Mouse (Mus musculus) layer of hippocampus, adult 8-10 months (tissue): Measurements from ENCODE around the gene Rcn3. TPM values are rescaled to one million over a fixed set of nuclear protein-coding genes. Genes with fewer than 3 reads are reported as not detected.

Source experiments
- DNase-seq, 2 experiments: peaks; one replicate each; pipeline ENCODE4 v3.0.0; 2022; ENCODE audit warnings: low spot score in 2 of 2
- total RNA-seq, 4 experiments: library from RNA; stranded (reverse); gene quantifications; 2 replicates each; pipeline ENCODE4 v1.2.4; 2022

Gene Rcn3
- total RNA-seq, 4 experiments from 2014 or later, result 9.9 to 13.9 (median 10.6) TPM

GRCm38 (mm10) chr7:45073949-45074348, 18.1 kb downstream of the Rcn3 start:
- DNase-seq, result no peak

GRCm38 (mm10) chr7:45073171-45073707, 18.8 kb downstream of the Rcn3 start:
- no peak for DNase-seq

- no peak for DNase-seq
These were observed 19.8 kb downstream of the Rcn3 start for GRCm38 (mm10) chr7:45072230-45072629.

- no peak for DNase-seq
These were observed 22.4 kb downstream of the Rcn3 start for GRCm38 (mm10) chr7:45069671-45070070.

GRCm38 (mm10) chr7:45068000-45068318, 24.1 kb downstream of the Rcn3 start:
- no peak for DNase-seq

GRCm38 (mm10) chr7:45067190-45067999, 24.6 kb downstream of the Rcn3 start:
- no peak for DNase-seq

GRCm38 (mm10) chr7:45062239-45062835, 29.7 kb downstream of the Rcn3 start, which contains the start of the genes Nosip and Prrg2:
Gene Nosip, plus strand, starts transcription at chr7:45062429.
Gene Prrg2, minus strand, starts transcription at chr7:45062677.
- DNase-seq, result peak; percentile 94 to 95

- no peak for DNase-seq
These were observed 30.4 kb downstream of the Rcn3 start for GRCm38 (mm10) chr7:45061532-45062075.

- no peak for DNase-seq
These were observed 31.3 kb downstream of the Rcn3 start for GRCm38 (mm10) chr7:45060632-45061122.

- no peak for DNase-seq
These were observed 33.1 kb downstream of the Rcn3 start for GRCm38 (mm10) chr7:45058607-45059571.

- DNase-seq, result no peak
These were observed 35.1 kb downstream of the Rcn3 start for GRCm38 (mm10) chr7:45056972-45057348.

GRCm38 (mm10) chr7:45056329-45056971, 35.6 kb downstream of the Rcn3 start:
- no peak for DNase-seq

GRCm38 (mm10) chr7:45053931-45054510, 38.0 kb downstream of the Rcn3 start:
- peak; percentile 92 to 95 for DNase-seq

GRCm38 (mm10) chr7:45053117-45053930, 38.7 kb downstream of the Rcn3 start:
- peak in 1 of 2 experiments; percentile 64 for DNase-seq

GRCm38 (mm10) chr7:45052862-45053116, 39.2 kb downstream of the Rcn3 start, which contains the start of gene Prr12:
Gene Prr12, minus strand, starts transcription at chr7:45052881.
- no peak for DNase-seq

- peak in 1 of 2 experiments; percentile 41 for DNase-seq
These were observed 39.7 kb downstream of the Rcn3 start for GRCm38 (mm10) chr7:45052181-45052861.

- no peak for DNase-seq
These were observed 40.4 kb downstream of the Rcn3 start for GRCm38 (mm10) chr7:45051601-45051974.

- peak; percentile 64 to 84 for DNase-seq
These were observed 40.9 kb downstream of the Rcn3 start for GRCm38 (mm10) chr7:45050945-45051600.
